Mouse (Mus musculus) CH12.LX (cell line): ENCODE measurements around the gene Cyp2d10.

ENCODE experiments used
- CTCF ChIP-seq, 2 experiments: IDR thresholded peaks in 1 of 2; conservative IDR thresholded peaks in 1 of 2; 2 replicates each; pipeline ENCODE4 v1.5.1; 2011 to 2012; ENCODE audit warnings: low read depth in 2 of 2, low read length in 2 of 2, improper control_type of control experiment in 1 of 2, inconsistent platforms in 1 of 2, mild to moderate bottlenecking in 1 of 2, moderate library complexity in 1 of 2
- ELF1 ChIP-seq: IDR thresholded peaks from 2 replicates; pipeline ENCODE4 v1.6.1; 2014; ENCODE audit warnings: low read depth, mild to moderate bottlenecking, inconsistent platforms, low read length, improper control_type of control experiment
- EP300 ChIP-seq: IDR thresholded peaks from 2 replicates; pipeline ENCODE4 v1.6.1; 2011; ENCODE audit warnings: low read length, improper control_type of control experiment
- MEF2A ChIP-seq: IDR thresholded peaks from 2 replicates; pipeline ENCODE4 v1.6.1; 2014; ENCODE audit warnings: low read depth, mild to moderate bottlenecking, inconsistent platforms, low read length, improper control_type of control experiment, borderline replicate concordance
- POLR2A ChIP-seq: IDR thresholded peaks from 2 replicates; pipeline ENCODE4 v1.6.1; 2011; ENCODE audit warnings: low read depth, mild to moderate bottlenecking, improper control_type of control experiment, low read length
- RCOR1 ChIP-seq: conservative IDR thresholded peaks from 2 replicates; pipeline ENCODE4 v1.6.1; 2012; ENCODE audit warnings: low read depth, mild to moderate bottlenecking, inconsistent platforms, low read length, improper control_type of control experiment
- TCF12 ChIP-seq: IDR thresholded peaks from 2 replicates; pipeline ENCODE4 v1.6.1; 2014; ENCODE audit warnings: low read depth, mild to moderate bottlenecking, inconsistent platforms, low read length, improper control_type of control experiment
- ZKSCAN1 ChIP-seq: IDR thresholded peaks from 2 replicates; pipeline ENCODE4 v1.6.1; 2012; ENCODE audit warnings: low read depth, inconsistent platforms, low read length, improper control_type of control experiment, borderline replicate concordance

- TF ChIP-seq POLR2A (no peak), EP300 (no peak), CTCF (conservative IDR thresholded peaks at IDR 0.05 in 1 of 2, IDR thresholded peaks at IDR 0.05 in 1 of 2; ENCODE audit: low read depth in 2 of 2, low read length in 2 of 2) (no peak), MEF2A (no peak), ELF1 (no peak), TCF12 (no peak), RCOR1 (no peak), ZKSCAN1 (no peak)
Observed at GRCm38 (mm10) chr15:82403606-82404005, 3.4 kb downstream of the Cyp2d10 start.
